Mouse (Mus musculus): ENCODE measurements around the gene Pnp2. TPM values are rescaled to one million over a fixed set of nuclear protein-coding genes. Genes with fewer than 3 reads are reported as not detected.
A peak's percentile ranks its signal among the peaks of the same experiment; 100 is the strongest.
"Not testable (repeated sequence)": the region's sequence is repeated elsewhere in the genome, so short reads cannot be mapped to it uniquely, and the experiment has no call there.

The Pnp2 gene
- under 1 TPM; 0.52 to 0.92 TPM for total RNA-seq (2021)
- long read RNA-seq, experiment 1, partial matches to known transcripts: 0 of 2 reads
- long read RNA-seq, experiment 1, other reads (novel, unspliced or antisense): 0 of 2 reads
- long read RNA-seq, experiment 2: 0 reads

GRCm38 (mm10) chr14:50955942-50956508, at the start of gene Pnp2:
Pnp2 (plus strand) TSS chr14:50955992.
- DNase-seq (ENCODE audit: low spot score in 2 of 2): peak; percentile 50 to 64

- DNase-seq (ENCODE audit: low spot score in 2 of 2): no peak
Observed at GRCm38 (mm10) chr14:50908126-50908525, 47.7 kb upstream of the Pnp2 start.

GRCm38 (mm10) chr14:50911356-50911755, 44.4 kb upstream of the Pnp2 start:
- DNase-seq (ENCODE audit: low spot score in 2 of 2): no peak

GRCm38 (mm10) chr14:50923437-50923836, 32.4 kb upstream of the Pnp2 start:
- DNase-seq (ENCODE audit: low spot score in 2 of 2): not testable (repeated sequence)

DNA sequence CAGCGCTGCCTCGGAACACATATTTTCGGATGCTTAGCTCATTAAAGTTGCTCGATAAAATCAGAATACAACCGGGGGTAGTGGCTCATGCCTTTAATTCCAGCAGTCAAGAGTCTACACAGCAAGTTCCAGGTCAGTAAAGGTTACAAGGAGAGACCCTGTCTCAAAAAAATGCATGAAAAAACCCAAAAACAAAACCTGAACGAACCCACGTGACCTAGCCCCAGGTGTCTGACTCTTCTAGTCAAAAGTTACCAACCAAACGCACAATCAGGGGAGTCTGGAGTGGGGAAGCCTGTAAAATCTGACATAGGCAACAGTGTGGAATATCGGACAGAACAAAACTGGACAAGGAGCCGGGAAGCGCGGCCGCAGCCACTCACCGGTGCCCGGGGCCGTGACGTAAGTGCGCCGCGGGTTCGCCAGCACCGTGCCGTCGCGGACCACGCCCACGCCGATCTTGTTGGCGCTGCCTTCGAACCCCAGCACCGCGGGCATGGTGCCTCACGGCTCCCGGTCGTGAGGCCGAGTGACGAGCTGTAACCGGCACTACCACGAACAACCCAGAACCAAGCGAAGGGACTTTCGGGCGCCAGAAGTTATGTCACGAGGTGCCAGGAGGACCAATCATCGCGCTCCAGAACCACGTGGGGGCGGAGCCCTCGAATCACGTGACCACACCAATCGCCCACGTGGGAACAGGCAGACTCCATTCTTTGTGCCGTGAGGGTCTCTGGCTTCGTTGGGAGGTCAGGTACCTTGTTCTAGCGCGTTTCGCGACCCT, 31.3 kb upstream of the Pnp2 start, which contains the start of the genes Osgep and Apex1:
Gene Osgep, minus strand, starts transcription at position 613 of the 784 bp plus-strand sequence.
Gene Apex1, plus strand, starts transcription at position 688 of the 784 bp plus-strand sequence.
- peak; percentile 98 for DNase-seq (ENCODE audit: low spot score in 2 of 2)

DNA sequence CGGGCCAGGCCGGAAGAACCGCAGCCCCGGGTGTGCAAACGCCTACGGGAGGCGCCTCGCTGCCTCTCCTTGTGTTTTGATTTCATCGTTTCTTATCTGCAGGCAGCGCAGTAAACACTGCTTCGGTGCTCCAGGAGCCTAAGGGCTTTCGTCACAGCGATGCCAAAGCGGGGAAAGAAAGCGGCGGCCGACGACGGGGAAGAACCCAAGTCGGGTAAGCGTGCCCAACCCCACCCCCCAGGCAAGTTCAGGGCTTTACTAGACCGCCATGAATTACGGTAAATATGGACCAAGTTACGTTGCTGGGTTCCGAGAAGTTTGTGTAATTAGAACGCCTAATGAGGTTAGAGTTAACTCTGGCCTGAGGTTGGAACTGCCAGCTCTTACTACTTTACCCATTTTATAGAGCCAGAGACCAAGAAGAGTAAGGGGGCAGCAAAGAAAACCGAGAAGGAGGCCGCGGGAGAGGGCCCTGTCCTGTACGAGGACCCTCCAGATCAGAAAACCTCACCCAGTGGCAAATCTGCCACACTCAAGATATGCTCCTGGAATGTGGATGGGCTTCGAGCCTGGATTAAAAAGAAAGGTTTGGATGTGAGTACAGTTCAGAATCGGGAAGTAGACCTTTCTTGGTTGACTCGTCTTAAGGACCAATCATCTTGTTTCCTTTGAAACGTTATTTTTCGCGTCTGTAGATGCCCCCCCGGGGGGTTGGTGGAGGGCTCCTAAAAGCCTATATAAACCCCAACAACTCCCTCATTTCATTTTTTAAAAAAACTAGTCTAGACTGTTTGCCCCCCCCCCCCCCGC, 30.5 kb upstream of the Pnp2 start:
- DNase-seq (ENCODE audit: low spot score in 2 of 2): peak in 1 of 2 experiments; percentile 28

DNA sequence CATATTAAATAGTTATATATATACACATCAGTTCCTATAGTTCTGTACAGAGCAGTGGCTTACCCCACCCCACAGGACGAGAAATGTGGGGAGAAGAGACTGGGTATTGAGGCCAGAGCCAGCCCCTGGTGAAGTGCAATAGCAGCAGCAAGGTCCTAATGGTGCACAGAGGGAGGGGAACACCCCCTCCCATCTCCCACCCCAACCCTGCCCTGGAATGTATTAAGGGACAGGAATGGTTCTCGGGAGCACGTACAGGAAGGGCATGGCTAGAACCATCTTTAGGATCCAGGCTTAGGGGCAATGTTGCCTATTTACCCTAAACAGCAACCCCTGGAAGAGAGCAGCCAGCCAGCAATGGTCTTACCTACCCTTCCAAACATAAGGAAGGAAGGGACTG, 28.4 kb upstream of the Pnp2 start:
- DNase-seq (ENCODE audit: low spot score in 2 of 2): no peak

DNA sequence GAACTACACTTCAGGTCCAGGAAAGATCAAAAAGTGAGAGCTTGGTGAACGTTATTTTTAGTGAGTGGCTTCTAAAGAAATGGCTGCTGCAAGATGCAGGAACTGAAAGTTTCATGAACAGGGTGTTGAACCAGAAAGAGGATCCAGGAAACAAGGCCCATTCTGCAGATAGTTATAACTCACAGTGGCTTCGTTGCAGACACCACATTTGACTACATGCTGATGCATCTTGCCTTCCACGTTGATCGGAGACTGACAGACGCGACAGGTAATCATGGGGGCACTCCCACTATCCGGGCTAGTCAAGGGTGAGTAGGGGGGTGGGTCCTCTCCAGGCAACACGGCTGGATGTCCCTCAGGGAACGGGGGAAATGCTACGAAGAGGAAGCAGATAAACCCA, 25.8 kb upstream of the Pnp2 start:
- DNase-seq (ENCODE audit: low spot score in 2 of 2): no peak

DNA sequence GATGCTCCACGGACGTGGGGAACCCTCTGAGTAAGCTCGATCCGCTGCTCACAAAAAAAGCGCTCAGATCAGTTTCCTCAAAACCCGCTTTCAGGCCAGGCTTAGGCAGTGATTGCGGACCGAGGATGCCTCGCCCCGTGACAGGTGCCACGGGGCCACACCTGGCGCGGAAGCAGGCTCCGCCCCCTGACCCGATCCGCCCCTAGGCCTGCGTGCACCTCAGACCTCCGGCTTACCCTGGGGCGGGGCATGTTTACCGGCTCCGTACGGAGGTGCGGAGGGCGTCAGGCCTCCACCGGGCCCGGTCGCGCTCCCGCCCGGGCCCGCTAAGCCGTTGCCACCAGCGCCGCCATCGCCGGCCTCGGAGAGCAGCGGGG, 25.4 kb upstream of the Pnp2 start:
- DNase-seq (ENCODE audit: low spot score in 2 of 2): peak in 1 of 2 experiments; percentile 52

DNA sequence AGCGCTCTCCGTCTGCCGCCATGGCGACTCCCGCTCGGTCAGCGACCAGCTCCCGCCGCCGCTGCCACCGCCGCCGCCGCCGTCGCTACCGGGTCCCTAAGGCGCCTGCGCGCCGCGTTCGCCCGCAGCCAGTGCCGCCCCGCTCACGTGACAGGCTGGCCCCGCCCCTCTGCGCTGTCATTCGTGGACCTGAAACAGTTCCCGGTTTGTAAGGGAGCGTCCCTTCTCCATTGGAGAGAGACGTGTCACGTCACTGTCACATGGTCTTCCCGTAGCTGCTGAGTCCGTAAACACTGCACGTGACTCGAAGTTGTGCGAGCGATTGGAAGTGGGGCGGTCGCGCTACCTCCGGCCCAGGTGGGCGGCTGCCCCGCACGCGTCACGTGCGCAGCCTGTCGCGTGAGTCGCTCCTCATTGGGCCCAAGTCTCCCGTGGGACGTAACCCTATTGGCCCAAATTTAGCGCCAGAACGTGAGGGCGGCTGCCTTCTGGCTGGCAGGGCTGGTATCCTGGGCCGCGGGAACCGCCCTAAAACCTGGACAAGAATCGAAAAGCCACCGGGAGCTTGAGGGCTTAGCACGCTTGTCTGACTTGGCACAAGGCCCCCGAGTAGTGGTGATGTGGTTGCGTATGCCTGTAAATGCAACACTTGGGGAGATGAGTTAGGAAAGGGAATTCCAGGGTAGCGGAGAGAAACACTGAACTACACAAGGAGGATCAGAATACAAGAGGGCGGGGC, 24.9 kb upstream of the Pnp2 start, which contains the start of the genes Pip4p1 and Pnp:
Gene Pip4p1, minus strand, starts transcription at position 103 of the 739 bp plus-strand sequence.
Gene Pnp, plus strand, starts transcription at position 329 of the 739 bp plus-strand sequence.
- peak; percentile 98 to 99 for DNase-seq (ENCODE audit: low spot score in 2 of 2)

- no peak for DNase-seq (ENCODE audit: low spot score in 2 of 2)
Observed at GRCm38 (mm10) chr14:50931493-50932020, 24.2 kb upstream of the Pnp2 start.

DNA sequence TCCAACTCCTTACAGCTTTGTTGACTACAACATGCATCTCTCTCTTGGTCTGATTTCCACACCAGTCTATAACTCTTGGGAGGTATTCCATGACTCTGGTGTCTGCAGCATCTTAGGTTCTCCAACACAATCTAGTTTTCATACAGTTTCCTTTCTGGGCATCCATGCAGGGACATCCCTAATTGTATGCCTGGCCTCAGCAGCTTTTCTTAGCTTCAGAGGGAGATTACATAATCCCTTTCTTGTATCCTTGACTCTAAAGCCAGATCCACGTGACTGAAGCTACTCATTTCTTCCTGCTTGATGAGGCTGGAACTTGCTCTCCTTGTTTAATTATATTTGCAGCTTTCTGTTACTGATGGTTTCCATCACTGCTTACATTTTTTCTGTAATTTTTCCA, 19.1 kb upstream of the Pnp2 start:
- DNase-seq (ENCODE audit: low spot score in 2 of 2): no peak

GRCm38 (mm10) chr14:50938119-50938908, 17.5 kb upstream of the Pnp2 start:
- no peak for DNase-seq (ENCODE audit: low spot score in 2 of 2)

- no peak for DNase-seq (ENCODE audit: low spot score in 2 of 2)
Observed at GRCm38 (mm10) chr14:50938940-50939339, 16.9 kb upstream of the Pnp2 start.

- peak; percentile 90 to 92 for DNase-seq (ENCODE audit: low spot score in 2 of 2)
Observed at GRCm38 (mm10) chr14:50943932-50944667, 11.7 kb upstream of the Pnp2 start, which contains the start of gene Gm49342. Gm49342 (plus strand) TSS chr14:50944517.

DNA sequence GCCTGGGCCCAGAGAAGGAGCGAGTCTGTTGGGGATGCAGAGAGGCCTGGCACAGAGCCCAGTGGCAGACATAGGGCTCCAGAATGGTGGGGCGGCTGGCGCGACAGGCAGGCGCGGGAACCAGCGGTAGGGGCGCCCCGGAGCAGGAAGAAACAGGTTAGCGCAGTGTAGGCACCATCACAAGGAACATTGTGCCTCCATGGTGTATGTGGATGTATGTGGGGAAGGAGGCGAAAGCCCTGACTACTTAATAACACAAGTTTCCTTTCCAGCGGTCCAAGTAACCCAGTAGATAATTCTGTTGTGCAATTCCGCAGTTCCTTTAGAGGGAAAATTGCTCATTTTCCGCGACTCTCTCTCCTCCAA, 11.1 kb upstream of the Pnp2 start:
- not testable (repeated sequence) for DNase-seq (ENCODE audit: low spot score in 2 of 2)

DNA sequence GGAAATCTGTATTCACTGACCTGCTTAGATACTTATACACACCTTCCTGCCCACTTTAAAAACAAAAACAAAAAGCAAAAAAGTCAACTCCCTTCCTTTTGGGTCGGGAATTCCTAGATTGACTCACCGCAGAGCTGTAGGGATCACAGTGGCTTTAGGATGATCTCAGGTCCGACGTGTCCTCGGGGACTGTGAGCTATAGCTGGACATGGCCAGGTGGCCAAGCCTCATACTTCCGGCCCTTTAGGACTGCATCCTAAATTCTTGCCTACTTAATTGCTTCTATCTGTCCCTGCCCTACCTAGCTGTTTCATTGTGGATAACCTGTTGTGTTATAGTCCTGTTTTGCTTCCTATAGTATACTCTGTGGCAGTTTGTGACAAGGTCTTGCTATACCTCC, 10.7 kb upstream of the Pnp2 start:
- not testable (repeated sequence) for DNase-seq (ENCODE audit: low spot score in 2 of 2)

DNA sequence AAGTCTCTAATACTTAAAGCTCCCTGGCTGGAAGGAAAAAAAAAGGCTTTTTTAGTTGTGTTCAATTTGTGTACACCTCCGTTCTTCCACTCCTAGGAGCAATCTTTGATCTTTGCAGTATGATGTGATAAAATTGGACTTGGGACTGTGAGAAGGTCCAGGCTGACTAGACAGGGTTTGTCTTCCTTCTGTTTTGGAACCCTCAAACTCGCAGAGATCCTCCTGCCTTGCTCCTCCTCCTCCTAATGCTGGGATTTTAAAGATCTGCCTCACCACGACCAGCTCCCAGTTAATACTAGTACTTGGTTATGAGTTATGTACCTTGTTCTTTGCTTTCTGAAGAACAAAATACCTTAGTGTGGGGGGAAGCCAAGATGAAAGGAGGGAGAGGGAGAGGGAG, 10.3 kb upstream of the Pnp2 start:
- DNase-seq (ENCODE audit: low spot score in 2 of 2): not testable (repeated sequence)

GRCm38 (mm10) chr14:50955487-50955886, 305 bp upstream of the Pnp2 start:
- DNase-seq (ENCODE audit: low spot score in 2 of 2): no peak
